ENCODE assay signal across 20 mouse cellular contexts in the genomic region with DNA sequence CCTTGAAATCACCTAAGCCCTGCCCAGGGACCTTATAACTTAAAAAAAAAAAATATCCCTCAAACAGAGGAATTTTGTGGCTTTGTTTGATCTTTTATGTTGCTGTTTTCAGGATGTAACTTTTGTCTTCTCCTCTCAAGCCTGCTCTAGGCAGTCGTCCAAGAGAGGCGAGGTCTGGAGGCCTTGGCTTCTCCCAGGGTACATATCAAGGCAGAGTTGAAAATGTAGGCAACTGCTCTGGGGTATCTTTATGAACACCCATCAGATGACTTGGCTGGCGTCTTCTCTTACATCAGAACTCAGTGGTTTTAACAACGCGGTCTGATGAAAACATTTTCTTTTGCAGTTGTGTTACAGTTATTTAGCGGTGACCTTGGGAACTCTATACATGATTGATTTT.
A peak's percentile ranks its signal among the peaks of the same experiment; 100 is the strongest.
DNase-seq lines count a peak whose midpoint lies in the region; ATAC-seq and TF ChIP-seq lines count a peak whose summit lies in the region.
"Had no signal": no experiment of that assay in that cellular context is flagged by ENCODE, and none has a peak within 500 bp of the region (broad histone marks: within the 10 kb centered on the region; RNA-seq: fewer than 3 reads in every experiment).

No protein-coding gene starts in this region.

- 67% methylated on average over 6 of the region's 6 CpGs for WGBS in kidney, embryonic 16.5 days
- WGBS in limb, embryonic 15.5 days, result 30% methylated on average over 6 of the region's 6 CpGs
- WGBS in forebrain, embryonic 10.5 days, result 92% methylated on average over 6 of the region's 6 CpGs
- 83% methylated on average over 6 of the region's 6 CpGs for whole genome bisulfite sequencing in thymus, adult 2 months
- WGBS in intestine, embryonic 15.5 days, result 74% methylated on average over 6 of the region's 6 CpGs

- ATAC-seq in kidney, embryonic 16.5 days (ENCODE audit: low FRiP score, low TSS enrichment), result no peak
- ATAC-seq in limb, embryonic 15.5 days (ENCODE audit: insufficient number of reproducible peaks, low FRiP score, low TSS enrichment, low read depth), result peak; percentile 74; the same call in 1 of the 2 replicates
- ATAC-seq in intestine, embryonic 15.5 days, result no peak
- ATAC-seq: liver, postnatal 0 days had no signal

- H3K4me1 ChIP-seq in kidney, embryonic 16.5 days (ENCODE audit: insufficient read depth, low read length), result no peaks in the 10 kb centered on the region
- peaks cover 10% of the 10 kb centered on the region for H3K4me1 ChIP-seq in limb, embryonic 15.5 days
- H3K4me1 ChIP-seq in forebrain, embryonic 10.5 days, result no peaks in the 10 kb centered on the region
- no peaks in the 10 kb centered on the region for H3K4me1 ChIP-seq in thymus, adult 2 months (replicated peaks; ENCODE audit: control insufficient read depth, insufficient read depth, low read length)
- no peaks in the 10 kb centered on the region for H3K4me1 ChIP-seq in intestine, embryonic 15.5 days (replicated peaks)
- H3K4me1 ChIP-seq: forebrain, embryonic 12.5 days; heart, embryonic 10.5 days; hindbrain, embryonic 10.5 days; stomach, embryonic 15.5 days had no signal

- H3K27ac ChIP-seq in kidney, embryonic 16.5 days (ENCODE audit: low read length), result no peak overlapping the region
- H3K27ac ChIP-seq in limb, embryonic 15.5 days, result peak overlapping the region; percentile 69
- H3K27ac ChIP-seq in forebrain, embryonic 10.5 days, result no peak overlapping the region
- H3K27ac ChIP-seq in thymus, adult 2 months (ENCODE audit: control insufficient read depth, insufficient read depth, low read length), result no peak overlapping the region
- no peak overlapping the region for H3K27ac ChIP-seq in intestine, embryonic 15.5 days
- H3K27ac ChIP-seq: forebrain, embryonic 12.5 days; heart, embryonic 10.5 days; hindbrain, embryonic 10.5 days; stomach, embryonic 15.5 days had no signal

- H3K27me3 ChIP-seq in kidney, embryonic 16.5 days (ENCODE audit: insufficient read depth, low read length), result no peaks in the 10 kb centered on the region
- H3K27me3 ChIP-seq in limb, embryonic 15.5 days, result no peaks in the 10 kb centered on the region
- H3K27me3 ChIP-seq in forebrain, embryonic 10.5 days (ENCODE audit: poor library complexity, severe bottlenecking), result no peaks in the 10 kb centered on the region
- H3K27me3 ChIP-seq in thymus, adult 2 months (ENCODE audit: control insufficient read depth, insufficient read depth, low read length), result no peaks in the 10 kb centered on the region
- no peaks in the 10 kb centered on the region for H3K27me3 ChIP-seq in intestine, embryonic 15.5 days (replicated peaks)
- H3K27me3 ChIP-seq: embryonic facial prominence, embryonic 13.5 days; forebrain, embryonic 12.5 days; stomach, embryonic 15.5 days had no signal

- peak; percentile 31 to 53 for DNase-seq in kidney, postnatal 4 days
- DNase-seq in adrenal gland, adult (ENCODE audit: inconsistent age in 2 of 2, low spot score in 1 of 2), result peak; percentile 74 to 86
- peak; percentile 76 for DNase-seq in adrenal gland, postnatal 14 days
- DNase-seq in forebrain, embryonic 10.5 days (ENCODE audit: extremely low spot score, low spot score), result no peak
- DNase-seq in thymus, adult 2 months, result no peak
- DNase-seq: cerebellum, adult 18-20 months; kidney, postnatal 36 days; layer of hippocampus, postnatal 36 days; liver, postnatal 0 days; midbrain, embryonic 14.5 days; right cerebral cortex, postnatal 4 days; thymus, postnatal 25 days had no signal

- no peak overlapping the region for H3K4me3 ChIP-seq in kidney, embryonic 16.5 days (ENCODE audit: low read length)
- no peak overlapping the region for H3K4me3 ChIP-seq in limb, embryonic 15.5 days
- H3K4me3 ChIP-seq in forebrain, embryonic 10.5 days, result no peak overlapping the region
- H3K4me3 ChIP-seq in thymus, adult 2 months (ENCODE audit: control insufficient read depth, insufficient read depth, low read length), result no peak overlapping the region
- H3K4me3 ChIP-seq in intestine, embryonic 15.5 days (replicated peaks), result no peak overlapping the region
- H3K4me3 ChIP-seq: embryonic facial prominence, embryonic 13.5 days; forebrain, embryonic 12.5 days; heart, embryonic 10.5 days; hindbrain, embryonic 10.5 days; stomach, embryonic 15.5 days had no signal

- H3K36me3 ChIP-seq in kidney, embryonic 16.5 days (ENCODE audit: insufficient read depth, low read length), result no peaks in the 10 kb centered on the region
- H3K36me3 ChIP-seq in limb, embryonic 15.5 days, result no peaks in the 10 kb centered on the region
- H3K36me3 ChIP-seq in forebrain, embryonic 10.5 days (replicated peaks), result no peaks in the 10 kb centered on the region
- H3K36me3 ChIP-seq in thymus, adult 2 months (ENCODE audit: control insufficient read depth, insufficient read depth, low read length), result no peaks in the 10 kb centered on the region
- H3K36me3 ChIP-seq in intestine, embryonic 15.5 days, result no peaks in the 10 kb centered on the region
- H3K36me3 ChIP-seq: embryonic facial prominence, embryonic 13.5 days; forebrain, embryonic 12.5 days; heart, embryonic 10.5 days; hindbrain, embryonic 10.5 days; stomach, embryonic 15.5 days had no signal

- no peak for TF ChIP-seq POLR2A in thymus, adult 2 months (IDR thresholded peaks at IDR 0.05; ENCODE audit: control insufficient read depth, extremely low read depth, insufficient read depth, low read length, poor library complexity)

- no peak for TF ChIP-seq CTCF in thymus, adult 2 months (IDR thresholded peaks at IDR 0.05; ENCODE audit: borderline replicate concordance, control insufficient read depth, extremely low read depth, insufficient read depth, low read length, poor library complexity)

- no peak overlapping the region for H3K4me2 ChIP-seq in kidney, embryonic 16.5 days (replicated peaks; ENCODE audit: low read depth, low read length)
- no peak overlapping the region for H3K4me2 ChIP-seq in limb, embryonic 15.5 days
- H3K4me2 ChIP-seq in intestine, embryonic 15.5 days (replicated peaks), result no peak overlapping the region
- H3K4me2 ChIP-seq: embryonic facial prominence, embryonic 13.5 days; forebrain, embryonic 12.5 days; stomach, embryonic 15.5 days had no signal

- no peak overlapping the region for H3K9ac ChIP-seq in kidney, embryonic 16.5 days (replicated peaks; ENCODE audit: low read length)
- no peak overlapping the region for H3K9ac ChIP-seq in limb, embryonic 15.5 days
- H3K9ac ChIP-seq in intestine, embryonic 15.5 days, result no peak overlapping the region
- H3K9ac ChIP-seq: embryonic facial prominence, embryonic 13.5 days; forebrain, embryonic 12.5 days; liver, postnatal 0 days; stomach, embryonic 15.5 days had no signal

- no peaks in the 10 kb centered on the region for H3K9me3 ChIP-seq in kidney, embryonic 16.5 days (ENCODE audit: low read length)
- H3K9me3 ChIP-seq in limb, embryonic 15.5 days, result no peaks in the 10 kb centered on the region
- no peaks in the 10 kb centered on the region for H3K9me3 ChIP-seq in forebrain, embryonic 10.5 days
- H3K9me3 ChIP-seq in intestine, embryonic 15.5 days, result no peaks in the 10 kb centered on the region
- H3K9me3 ChIP-seq: embryonic facial prominence, embryonic 13.5 days; forebrain, embryonic 12.5 days; heart, embryonic 10.5 days; hindbrain, embryonic 10.5 days; stomach, embryonic 15.5 days had no signal

Comparison
In these comparisons a context has a peak if more than half of its experiments do, and no peak if none do; other contexts are left out.
1. DNase-seq: peak in kidney, postnatal 4 days (2 of 2), adrenal gland, adult (2 of 2) and adrenal gland, postnatal 14 days (single experiment); none in forebrain, embryonic 10.5 days (single experiment) and thymus, adult 2 months (single experiment).